Mouse (Mus musculus) liver, embryonic 11.5 days (tissue): Measurements from ENCODE around the gene Ahsa1. TPM values are rescaled to one million over a fixed set of nuclear protein-coding genes. Genes with fewer than 3 reads are reported as not detected.

Experiments used
- ATAC-seq: fragments of 200-750 bp; cut with Nextera tagmentation; replicated peaks from 2 replicates; pipeline ENCODE4 v1.8.0; 2017; ENCODE audit warnings: moderate number of reproducible peaks, mild to moderate bottlenecking, moderate TSS enrichment, moderate library complexity; ENCODE audit not compliant: low FRiP score
- DNase-seq: peaks from one replicate; pipeline ENCODE4 v3.0.0-alpha.2; 2017; ENCODE audit warnings: low spot score
- H3K27ac ChIP-seq: fragments of 300-500 bp; sonication (generic); 2 replicates; pipeline ENCODE4 v1.5.1; 2014; ENCODE audit warnings: mild to moderate bottlenecking, low read depth, low read length, control low read depth
- H3K27me3 ChIP-seq: fragments of 300-500 bp; sonication (generic); replicated peaks from 2 replicates; pipeline ENCODE4 v1.6.1; 2014; ENCODE audit warnings: low read length, mixed read lengths; ENCODE audit not compliant: control insufficient read depth, insufficient read depth
- H3K36me3 ChIP-seq: fragments of 300-500 bp; sonication (generic); 2 replicates; pipeline ENCODE4 v1.6.1; 2014; ENCODE audit warnings: mild to moderate bottlenecking, low read length, moderate library complexity, mixed read lengths; ENCODE audit not compliant: control insufficient read depth, insufficient read depth
- H3K4me1 ChIP-seq: fragments of 300-500 bp; sonication (generic); replicated peaks from 2 replicates; pipeline ENCODE4 v1.6.1; 2014; ENCODE audit warnings: low read length, mixed read lengths; ENCODE audit not compliant: control insufficient read depth, insufficient read depth
- H3K4me2 ChIP-seq: fragments of 300-500 bp; sonication (generic); 2 replicates; pipeline ENCODE4 v1.6.1; 2014; ENCODE audit warnings: mild to moderate bottlenecking, control low read depth, moderate library complexity
- H3K4me3 ChIP-seq: fragments of 300-500 bp; sonication (generic); 2 replicates; pipeline ENCODE4 v1.5.1; 2014; ENCODE audit warnings: low read depth, low read length, control low read depth
- H3K9ac ChIP-seq: fragments of 300-500 bp; sonication (generic); 2 replicates; pipeline ENCODE4 v1.6.1; 2014; ENCODE audit warnings: low read depth, low read length, control low read depth
- H3K9me3 ChIP-seq: fragments of 300-500 bp; sonication (generic); 2 replicates; pipeline ENCODE4 v1.6.1; 2016; ENCODE audit warnings: low read length, inconsistent platforms, mixed read lengths; ENCODE audit not compliant: control insufficient read depth
- WGBS: fragments of 180-500 bp; shearing (Covaris S2); extraction: QIAGEN DNeasy Blood & Tissue Kit; methylation state at CpG from one replicate; pipeline ENCODE4 v1.1.7; 2014; 5-methylcytosine and 5-hydroxymethylcytosine counted together
- polyA plus RNA-seq: library from polyadenylated mRNA; unstranded; fragments of >200 nt; fragmentation: Nextera tagmentation; extraction: Ambion mirVana; gene quantifications from 2 replicates; pipeline ENCODE4 v1.2.1, GENCODE M21; 2014

The Ahsa1 gene
- 296 and 310 TPM in 2 replicates for polyA plus RNA-seq

GRCm38 (mm10) chr12:87266108-87266826 lies at the start of gene Ahsa1, which contains the start of gene Vipas39:
Gene Ahsa1, plus strand, starts transcription at chr12:87266479.
Gene Vipas39, minus strand, starts transcription at chr12:87266256.
- no peaks in the 10 kb centered on the region for H3K9me3 ChIP-seq
- peak within 1 kb of the TSS; percentile 93 for H3K27ac ChIP-seq
- H3K9ac ChIP-seq: peak within 1 kb of the TSS; percentile 97
- no peaks in the 10 kb centered on the region for H3K27me3 ChIP-seq
- peak within 1 kb of the TSS; percentile 85 for H3K4me2 ChIP-seq
- peak within 1 kb of the TSS; percentile 93 for H3K4me3 ChIP-seq
- ATAC-seq (peak; percentile 95), DNase-seq (peak; percentile 89)
- H3K4me1 ChIP-seq: peaks cover 10% of the 10 kb centered on the region
- WGBS: under 1% methylated on average over 31 of the region's 31 CpGs
- H3K36me3 ChIP-seq: peaks cover 29% of the 10 kb centered on the region

DNA sequence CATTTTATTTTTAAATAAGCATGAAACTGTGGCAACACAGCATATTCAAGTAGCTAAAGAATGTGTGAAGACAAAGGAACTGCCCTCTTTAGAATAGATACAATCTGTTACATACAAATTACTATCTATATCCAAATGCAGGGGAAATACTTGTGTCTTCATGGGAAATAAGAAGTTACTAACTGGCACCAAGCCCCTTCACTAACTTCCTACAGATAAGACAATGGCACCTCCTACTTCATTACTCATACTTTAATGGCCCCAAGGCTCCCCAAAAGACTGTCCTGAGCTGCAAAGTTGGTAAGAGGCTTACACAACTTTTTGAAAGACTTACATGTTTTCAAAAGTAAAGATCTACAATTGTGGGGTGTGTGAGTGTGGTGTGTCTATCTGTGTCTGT lies 48.7 kb upstream of the Ahsa1 start:
- DNase-seq: no peak
- Histone ChIP-seq H3K9ac (no peak overlapping the region), H3K27me3 (no peaks in the 10 kb centered on the region), H3K4me1 (no peaks in the 10 kb centered on the region), H3K9me3 (no peaks in the 10 kb centered on the region), H3K36me3 (no peaks in the 10 kb centered on the region), H3K4me3 (no peak overlapping the region), H3K27ac (no peak overlapping the region), H3K4me2 (no peak overlapping the region)
- no peak for ATAC-seq

DNA sequence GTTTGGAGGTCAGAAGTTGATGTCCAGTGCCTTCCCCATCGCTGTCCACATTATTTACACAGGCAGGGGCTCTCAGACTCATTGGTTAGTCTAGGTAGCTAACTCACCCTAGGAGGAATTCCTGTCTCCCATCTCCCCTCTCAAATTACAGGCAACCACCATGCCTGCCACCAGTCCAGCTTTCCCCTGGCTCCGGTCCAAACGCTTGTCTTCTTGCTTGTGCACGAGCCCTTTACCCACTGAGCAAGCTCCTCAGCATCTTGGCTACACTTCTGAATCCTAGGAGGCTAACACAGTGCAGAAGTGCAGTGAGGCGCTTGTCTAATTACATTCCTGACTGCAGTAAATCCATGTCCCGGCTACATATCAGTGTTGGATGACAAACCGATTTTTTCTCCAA lies 46.9 kb upstream of the Ahsa1 start:
- no peak for ATAC-seq
- Histone ChIP-seq H3K4me2 (no peak overlapping the region), H3K4me3 (no peak overlapping the region), H3K9me3 (no peaks in the 10 kb centered on the region), H3K4me1 (no peaks in the 10 kb centered on the region), H3K27ac (no peak overlapping the region), H3K36me3 (no peaks in the 10 kb centered on the region), H3K27me3 (no peaks in the 10 kb centered on the region), H3K9ac (no peak overlapping the region)
- DNase-seq: no peak
- WGBS: 74% methylated on average over 7 of the region's 7 CpGs

DNA sequence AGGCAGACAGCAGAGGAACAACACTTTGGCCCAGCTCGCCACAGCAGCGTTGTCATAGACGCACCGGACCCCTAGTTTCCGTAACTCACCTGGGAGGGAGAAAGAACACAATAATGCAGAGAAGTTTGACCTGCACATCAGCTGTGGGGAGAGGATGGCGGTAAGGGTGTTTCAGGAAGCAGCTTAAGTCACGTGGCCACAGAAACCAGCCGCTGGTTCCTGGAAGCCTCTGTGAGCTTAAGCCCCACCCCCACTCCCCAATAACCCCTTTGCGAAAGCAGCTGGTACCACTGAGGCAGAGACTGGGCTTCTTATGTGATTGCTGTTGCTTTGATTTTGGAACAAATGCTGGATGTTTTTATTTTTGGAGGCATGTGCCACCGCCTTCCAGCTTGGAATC lies 41.3 kb upstream of the Ahsa1 start:
- Histone ChIP-seq H3K9me3 (peaks cover 5% of the 10 kb centered on the region; the same call in 1 of the 2 replicates), H3K4me2 (peak overlapping the region; percentile 44), H3K27me3 (no peaks in the 10 kb centered on the region), H3K36me3 (no peaks in the 10 kb centered on the region), H3K4me3 (no peak overlapping the region), H3K4me1 (0 out of 2 replicates have a peak, but pooled peaks cover 2% of the 10 kb centered on the region), H3K27ac (no peak overlapping the region), H3K9ac (no peak overlapping the region)
- DNase-seq (no peak), ATAC-seq (0 out of 2 replicates have a peak, but pooled peaks have one; percentile 42)
- 57% methylated on average over 10 of the region's 10 CpGs for WGBS

GRCm38 (mm10) chr12:87226801-87227200 lies 39.5 kb upstream of the Ahsa1 start:
- H3K27ac ChIP-seq: no peak overlapping the region
- H3K4me3 ChIP-seq: no peak overlapping the region
- no peak overlapping the region for H3K9ac ChIP-seq
- H3K9me3 ChIP-seq: peaks cover 5% of the 10 kb centered on the region; the same call in 1 of the 2 replicates
- H3K36me3 ChIP-seq: no peaks in the 10 kb centered on the region
- no peaks in the 10 kb centered on the region for H3K27me3 ChIP-seq
- H3K4me2 ChIP-seq: no peak overlapping the region
- H3K4me1 ChIP-seq: 0 out of 2 replicates have a peak, but pooled peaks cover 2% of the 10 kb centered on the region
- WGBS: 66% methylated on average over 7 of the region's 7 CpGs
- no peak for DNase-seq
- ATAC-seq: 0 out of 2 replicates have a peak, but pooled peaks have one; percentile 55

GRCm38 (mm10) chr12:87229633-87230032 lies 36.6 kb upstream of the Ahsa1 start:
- ATAC-seq: no peak
- WGBS: 86% methylated on average over 2 of the region's 2 CpGs
- H3K27ac ChIP-seq: no peak overlapping the region

GRCm38 (mm10) chr12:87230379-87230895 lies 35.8 kb upstream of the Ahsa1 start:
- Histone ChIP-seq H3K9ac (no peak overlapping the region), H3K9me3 (peaks cover 5% of the 10 kb centered on the region; the same call in 1 of the 2 replicates), H3K4me2 (no peak overlapping the region), H3K27ac (no peak overlapping the region), H3K4me1 (0 out of 2 replicates have a peak, but pooled peaks cover under 1% of the 10 kb centered on the region), H3K36me3 (no peaks in the 10 kb centered on the region), H3K4me3 (no peak overlapping the region), H3K27me3 (no peaks in the 10 kb centered on the region)
- no peak for ATAC-seq
- DNase-seq: no peak

More at GRCm38 (mm10) chr12:87229633-87230032, 36.6 kb upstream of the Ahsa1 start:
- H3K9ac ChIP-seq: no peak overlapping the region
- no peaks in the 10 kb centered on the region for H3K27me3 ChIP-seq
- H3K4me3 ChIP-seq: no peak overlapping the region
- 0 out of 2 replicates have a peak, but pooled peaks cover 2% of the 10 kb centered on the region for H3K4me1 ChIP-seq
- peaks cover 5% of the 10 kb centered on the region; the same call in 1 of the 2 replicates for H3K9me3 ChIP-seq
- no peak for DNase-seq
- no peaks in the 10 kb centered on the region for H3K36me3 ChIP-seq
- H3K4me2 ChIP-seq: no peak overlapping the region

DNA sequence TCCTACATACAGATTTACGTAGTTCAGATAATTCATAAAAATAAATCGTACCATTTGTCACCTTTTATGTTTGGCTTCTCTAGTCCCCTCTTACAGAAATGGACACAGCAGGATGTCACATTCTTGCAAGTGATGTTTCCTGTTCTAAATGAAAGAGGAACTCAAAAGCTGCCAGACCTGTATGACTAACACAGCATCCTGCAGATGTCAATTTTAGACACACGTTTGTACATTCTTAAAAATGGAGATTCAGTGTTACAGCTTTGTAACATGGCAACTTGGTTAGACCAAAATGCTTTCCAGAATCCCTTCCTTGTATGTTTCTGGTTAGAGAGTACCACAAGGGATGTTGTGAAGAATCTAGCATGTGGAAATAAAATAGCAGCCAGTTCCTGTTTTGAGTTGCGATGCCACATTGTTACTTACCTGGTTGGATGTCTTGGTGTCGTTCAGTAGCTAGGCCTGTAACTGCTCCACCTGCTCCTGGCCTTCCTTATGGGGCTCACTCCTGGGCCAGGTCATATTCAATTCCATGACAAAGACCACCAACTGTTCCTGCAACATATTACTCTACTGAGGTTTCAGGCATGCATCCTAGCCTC lies 29.3 kb upstream of the Ahsa1 start:
- H3K4me3 ChIP-seq: no peak overlapping the region
- H3K4me2 ChIP-seq: no peak overlapping the region
- H3K9ac ChIP-seq: no peak overlapping the region
- no peak for ATAC-seq
- no peaks in the 10 kb centered on the region for H3K9me3 ChIP-seq
- no peak overlapping the region for H3K27ac ChIP-seq
- H3K4me1 ChIP-seq: no peaks in the 10 kb centered on the region
- 70% methylated on average over 5 of the region's 5 CpGs for WGBS
- peaks cover 16% of the 10 kb centered on the region for H3K36me3 ChIP-seq
- DNase-seq: no peak
- no peaks in the 10 kb centered on the region for H3K27me3 ChIP-seq
